Mouse (Mus musculus) forebrain, embryonic 16.5 days (tissue): ENCODE data around the gene Fgf2. TPM values are rescaled to one million over a fixed set of nuclear protein-coding genes. Genes with fewer than 3 reads are reported as not detected.

Source experiments
- ATAC-seq: fragments of 200-750 bp; cut with Nextera tagmentation; 2 replicates; pipeline ENCODE4 v1.8.0; 2017; ENCODE audit warnings: mild to moderate bottlenecking, moderate library complexity
- H3K27ac ChIP-seq: fragments of 300-500 bp; sonication (generic); 2 replicates; pipeline ENCODE4 v1.5.1; 2014; ENCODE audit warnings: low read length, control low read depth
- H3K27me3 ChIP-seq: fragments of 300-500 bp; sonication (generic); replicated peaks from 2 replicates; pipeline ENCODE4 v1.6.1; 2014; ENCODE audit warnings: low read length; ENCODE audit not compliant: control insufficient read depth, insufficient read depth
- H3K36me3 ChIP-seq: fragments of 300-500 bp; sonication (generic); 2 replicates; pipeline ENCODE4 v1.6.1; 2014; ENCODE audit not compliant: control insufficient read depth, insufficient read depth
- H3K4me1 ChIP-seq: fragments of 300-500 bp; sonication (generic); replicated peaks from 2 replicates; pipeline ENCODE4 v1.6.1; 2014; ENCODE audit warnings: low read length; ENCODE audit not compliant: control insufficient read depth, insufficient read depth
- H3K4me2 ChIP-seq: fragments of 300-500 bp; sonication (generic); 2 replicates; pipeline ENCODE4 v1.6.1; 2014; ENCODE audit warnings: mild to moderate bottlenecking, low read length, control low read depth
- H3K4me3 ChIP-seq: fragments of 300-500 bp; sonication (generic); replicated peaks from 2 replicates; pipeline ENCODE4 v1.5.1; 2014; ENCODE audit warnings: mild to moderate bottlenecking, low read length, control low read depth
- H3K9ac ChIP-seq: fragments of 300-500 bp; sonication (generic); replicated peaks from 2 replicates; pipeline ENCODE4 v1.6.1; 2014; ENCODE audit warnings: low read depth, low read length, control low read depth
- H3K9me3 ChIP-seq: fragments of 300-500 bp; sonication (generic); 2 replicates; pipeline ENCODE4 v1.6.1; 2016; ENCODE audit warnings: low read length; ENCODE audit not compliant: control insufficient read depth
- WGBS: fragments of 180-500 bp; shearing (Covaris S2); extraction: QIAGEN DNeasy Blood & Tissue Kit; methylation state at CpG from one replicate; pipeline ENCODE4 v1.1.7; 2014; 5-methylcytosine and 5-hydroxymethylcytosine counted together
- polyA plus RNA-seq: library from polyadenylated mRNA; unstranded; fragments of >200 nt; fragmentation: Nextera tagmentation; extraction: Ambion mirVana; gene quantifications from 2 replicates; pipeline ENCODE4 v1.2.1, GENCODE M21; 2015

Gene Fgf2
- polyA plus RNA-seq, 1 experiment from 2014 or later = 0.39 TPM

GRCm38 (mm10) chr3:37396930-37397608 is 48.9 kb downstream of the Fgf2 start:
- H3K4me3 ChIP-seq = no peak overlapping the region
- no peaks in the 10 kb centered on the region for H3K27me3 ChIP-seq
- no peak overlapping the region for H3K27ac ChIP-seq
- no peaks in the 10 kb centered on the region; the same call in 1 of the 2 replicates for H3K4me1 ChIP-seq
- no peaks in the 10 kb centered on the region for H3K36me3 ChIP-seq
- 90% methylated on average over 5 of the region's 5 CpGs for WGBS
- H3K9me3 ChIP-seq = no peaks in the 10 kb centered on the region
- no peak overlapping the region for H3K9ac ChIP-seq
- H3K4me2 ChIP-seq = no peak overlapping the region
- ATAC-seq = peak; percentile 72

GRCm38 (mm10) chr3:37397646-37398045 is 49.5 kb downstream of the Fgf2 start:
- ATAC-seq = no peak
- Histone ChIP-seq H3K4me3 (no peak overlapping the region), H3K9me3 (no peaks in the 10 kb centered on the region), H3K4me2 (no peak overlapping the region), H3K9ac (no peak overlapping the region), H3K36me3 (no peaks in the 10 kb centered on the region), H3K27ac (no peak overlapping the region), H3K4me1 (no peaks in the 10 kb centered on the region; the same call in 1 of the 2 replicates), H3K27me3 (no peaks in the 10 kb centered on the region)
- WGBS = 82% methylated on average over 3 of the region's 3 CpGs

GRCm38 (mm10) chr3:37398661-37399395 is 50.7 kb downstream of the Fgf2 start:
- no peaks in the 10 kb centered on the region for H3K9me3 ChIP-seq
- no peaks in the 10 kb centered on the region; the same call in 1 of the 2 replicates for H3K4me1 ChIP-seq
- H3K9ac ChIP-seq = no peak overlapping the region
- H3K27ac ChIP-seq = no peak overlapping the region
- H3K4me3 ChIP-seq = no peak overlapping the region
- no peaks in the 10 kb centered on the region for H3K27me3 ChIP-seq
- no peaks in the 10 kb centered on the region for H3K36me3 ChIP-seq
- no peak for ATAC-seq
- 90% methylated on average over 7 of the region's 7 CpGs for WGBS
- no peak overlapping the region for H3K4me2 ChIP-seq

DNA sequence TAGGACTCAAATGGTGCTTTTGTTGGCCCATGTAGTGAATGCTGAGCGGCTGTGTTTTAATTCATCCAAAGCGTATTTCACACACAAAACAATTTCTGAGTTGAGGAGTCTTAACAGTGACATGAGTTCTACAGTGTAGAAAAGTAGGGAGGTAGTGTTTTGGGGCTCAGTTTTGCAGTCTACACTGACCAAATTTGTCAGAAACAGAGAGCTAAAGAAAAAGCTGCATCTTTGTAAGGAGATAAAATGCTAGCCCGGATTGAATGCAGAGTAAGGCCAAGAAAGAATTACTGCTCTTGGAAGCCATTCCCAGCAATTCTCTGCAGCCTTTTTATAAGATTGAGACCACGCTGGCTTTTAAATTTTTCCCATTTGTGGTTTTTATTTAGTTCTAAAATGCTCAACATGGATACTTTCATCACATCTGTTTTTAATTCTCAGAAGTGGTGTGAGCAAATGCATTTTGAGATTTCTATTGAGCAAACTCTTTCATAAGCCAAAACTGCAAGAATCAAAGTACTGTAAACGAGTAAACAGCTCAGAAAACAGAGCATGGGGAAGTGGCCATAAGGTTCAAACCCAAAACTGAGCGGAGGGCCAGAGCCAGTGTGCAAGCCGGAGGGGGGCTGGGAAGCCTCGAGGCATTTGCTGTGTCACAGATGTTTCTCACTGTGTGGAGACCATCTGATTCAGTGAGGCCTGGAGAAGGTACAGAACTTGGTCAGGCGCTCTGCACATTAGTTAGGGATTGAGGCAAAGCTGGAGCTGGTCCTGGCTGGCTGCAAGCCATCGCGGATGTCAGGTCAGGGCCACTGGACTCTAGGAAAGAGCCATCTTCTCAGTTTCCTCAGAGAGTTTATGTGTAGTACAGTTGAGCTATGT is 53.8 kb downstream of the Fgf2 start:
- Histone ChIP-seq H3K4me1 (no peaks in the 10 kb centered on the region; the same call in 1 of the 2 replicates), H3K4me3 (no peak overlapping the region), H3K27me3 (no peaks in the 10 kb centered on the region), H3K9me3 (no peaks in the 10 kb centered on the region), H3K36me3 (no peaks in the 10 kb centered on the region), H3K9ac (no peak overlapping the region), H3K4me2 (no peak overlapping the region), H3K27ac (no peak overlapping the region)
- ATAC-seq = no peak
- WGBS = 81% methylated on average over 11 of the region's 11 CpGs

DNA sequence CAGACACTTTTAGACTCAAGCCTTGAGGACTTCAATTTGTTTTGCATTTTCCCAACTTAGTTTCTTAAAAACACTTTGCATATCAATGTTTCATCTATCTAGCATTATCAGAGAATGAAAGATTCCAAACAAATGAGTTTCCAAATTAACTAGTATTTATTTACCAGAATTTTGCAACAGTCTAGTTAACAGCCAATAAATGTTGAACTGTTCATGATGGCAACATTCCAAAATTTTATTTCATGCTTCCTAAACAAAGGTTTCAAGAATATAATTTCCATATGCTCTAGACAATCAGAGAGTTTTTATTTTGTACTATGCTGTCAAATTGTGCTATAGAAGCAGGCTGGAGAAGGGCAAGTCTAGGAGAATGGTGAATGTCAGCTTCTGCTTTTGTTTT is 59.5 kb downstream of the Fgf2 start:
- no peaks in the 10 kb centered on the region for H3K27me3 ChIP-seq
- no peak overlapping the region for H3K27ac ChIP-seq
- no peaks in the 10 kb centered on the region for H3K36me3 ChIP-seq
- H3K9me3 ChIP-seq = no peaks in the 10 kb centered on the region
- no peak overlapping the region for H3K4me2 ChIP-seq
- no peaks in the 10 kb centered on the region for H3K4me1 ChIP-seq
- H3K9ac ChIP-seq = no peak overlapping the region
- H3K4me3 ChIP-seq = no peak overlapping the region
- ATAC-seq = no peak

DNA sequence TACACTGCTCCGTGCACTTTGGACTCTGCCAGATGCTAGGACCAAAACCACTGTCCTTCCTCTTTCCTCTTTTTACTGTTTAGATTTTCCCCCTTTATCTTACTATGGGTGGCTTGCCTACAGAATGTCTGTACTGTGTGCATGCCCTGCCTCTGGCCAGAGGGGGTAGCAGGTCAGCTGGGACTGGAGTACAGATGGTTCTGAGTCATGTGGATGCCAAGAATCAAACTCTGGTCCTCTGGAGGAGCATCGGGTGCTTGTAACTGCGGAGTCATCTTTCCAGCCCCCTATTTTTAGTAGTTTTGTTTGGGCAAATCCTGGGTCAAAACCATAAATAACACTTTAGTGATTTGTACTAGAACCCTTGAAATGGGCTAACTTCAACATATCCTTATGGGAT is 65.3 kb downstream of the Fgf2 start:
- no peak for ATAC-seq
- Histone ChIP-seq H3K27me3 (no peaks in the 10 kb centered on the region), H3K9me3 (no peaks in the 10 kb centered on the region), H3K4me3 (no peak overlapping the region), H3K36me3 (no peaks in the 10 kb centered on the region), H3K27ac (no peak overlapping the region), H3K4me1 (peaks cover 2% of the 10 kb centered on the region), H3K4me2 (no peak overlapping the region), H3K9ac (no peak overlapping the region)
- 94% methylated on average over 3 of the region's 3 CpGs for WGBS

DNA sequence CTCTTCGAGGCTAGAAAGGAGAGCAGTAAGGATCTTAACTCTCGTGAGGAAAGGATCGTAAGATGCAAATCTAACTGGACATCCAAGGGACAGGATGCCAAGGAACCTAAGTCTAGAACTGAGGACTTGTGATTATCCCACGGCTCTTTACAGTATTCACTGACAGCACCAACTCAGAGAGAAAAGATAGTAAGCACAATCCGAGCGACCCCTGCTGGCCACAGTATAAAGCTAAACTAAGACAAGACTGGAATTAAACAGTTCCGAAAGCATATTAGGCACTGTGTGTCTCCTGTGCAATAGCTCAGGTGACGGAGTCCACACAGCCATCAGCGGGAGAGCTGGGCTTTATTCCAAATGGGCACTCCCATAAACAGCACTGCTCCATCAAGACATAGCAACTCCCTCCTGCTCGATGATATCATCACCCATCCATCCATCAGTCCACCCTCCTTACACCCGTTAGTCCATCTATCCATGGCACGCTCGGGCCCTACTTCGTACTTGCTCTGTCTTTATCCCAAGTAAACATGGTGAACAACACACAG is 66.3 kb downstream of the Fgf2 start:
- ATAC-seq = no peak
- H3K4me1 ChIP-seq = peaks cover 7% of the 10 kb centered on the region
- H3K27me3 ChIP-seq = no peaks in the 10 kb centered on the region
- no peak overlapping the region for H3K4me2 ChIP-seq
- 48% methylated on average over 14 of the region's 14 CpGs for WGBS
- no peak overlapping the region for H3K9ac ChIP-seq
- no peak overlapping the region for H3K4me3 ChIP-seq
- no peaks in the 10 kb centered on the region for H3K9me3 ChIP-seq
- H3K27ac ChIP-seq = no peak overlapping the region
- no peaks in the 10 kb centered on the region for H3K36me3 ChIP-seq

DNA sequence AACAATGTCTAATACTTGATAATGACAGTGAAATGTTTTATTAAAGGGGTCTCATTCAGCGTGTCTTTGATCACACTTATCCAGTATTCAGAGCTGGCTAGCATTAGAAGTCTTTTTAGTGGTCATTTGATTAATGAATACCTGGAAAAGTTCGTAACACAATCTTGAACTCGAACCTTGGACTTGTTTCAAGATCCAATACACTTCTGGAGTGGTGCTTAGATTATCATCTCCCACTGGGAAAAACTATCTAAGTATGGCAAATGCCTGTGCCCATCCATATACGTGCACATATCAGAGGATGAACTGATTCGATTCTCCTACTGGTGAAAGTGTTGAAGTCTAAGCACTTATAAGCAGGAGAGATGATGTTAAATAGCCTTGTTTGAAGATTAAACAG is 70.2 kb downstream of the Fgf2 start:
- H3K4me1 ChIP-seq = peaks cover 16% of the 10 kb centered on the region
- no peaks in the 10 kb centered on the region for H3K36me3 ChIP-seq
- H3K9me3 ChIP-seq = no peaks in the 10 kb centered on the region
- H3K27me3 ChIP-seq = no peaks in the 10 kb centered on the region
- H3K27ac ChIP-seq = peak overlapping the region; percentile 93; the same call in 1 of the 2 replicates
- 75% methylated on average over 5 of the region's 5 CpGs for WGBS
- no peak for ATAC-seq
- H3K4me2 ChIP-seq = peak overlapping the region; percentile 87
- peak overlapping the region; percentile 73 for H3K4me3 ChIP-seq
- H3K9ac ChIP-seq = peak overlapping the region; percentile 81

- no peaks in the 10 kb centered on the region for H3K27me3 ChIP-seq
- no peaks in the 10 kb centered on the region for H3K36me3 ChIP-seq
- peak overlapping the region; percentile 87 for H3K4me2 ChIP-seq
- no peaks in the 10 kb centered on the region for H3K9me3 ChIP-seq
- WGBS = under 1% methylated on average over 28 of the region's 30 CpGs
- H3K4me1 ChIP-seq = peaks cover 16% of the 10 kb centered on the region
- H3K4me3 ChIP-seq = peak overlapping the region; percentile 73
- H3K9ac ChIP-seq = peak overlapping the region; percentile 81
- H3K27ac ChIP-seq = peak overlapping the region; percentile 93
- ATAC-seq = no peak
Observed at GRCm38 (mm10) chr3:37418961-37419457, 70.9 kb downstream of the Fgf2 start.
